Mouse (Mus musculus) lung, postnatal 10 days (tissue): ENCODE results near the gene Chl1.

Experiments used
- DNase-seq: peaks from one replicate; pipeline ENCODE4 v3.0.0; 2021

Chl1 gene

GRCm38 (mm10) chr6:103665677-103666316 lies 155.4 kb downstream of the Chl1 start:
- no peak for DNase-seq

- no peak for DNase-seq
These were observed 162.7 kb downstream of the Chl1 start for GRCm38 (mm10) chr6:103673111-103673510.

- peak; percentile 66 for DNase-seq
These were observed 163.9 kb downstream of the Chl1 start for GRCm38 (mm10) chr6:103674332-103674731.

GRCm38 (mm10) chr6:103675145-103675544 lies 164.8 kb downstream of the Chl1 start:
- no peak for DNase-seq

GRCm38 (mm10) chr6:103676664-103677063 lies 166.3 kb downstream of the Chl1 start:
- DNase-seq = no peak

- no peak for DNase-seq
These were observed 166.7 kb downstream of the Chl1 start for GRCm38 (mm10) chr6:103677072-103677471.

- peak; percentile 65 for DNase-seq
These were observed 172.6 kb downstream of the Chl1 start for GRCm38 (mm10) chr6:103682854-103683574.

- DNase-seq = no peak
These were observed 182.1 kb downstream of the Chl1 start for GRCm38 (mm10) chr6:103692511-103692910.

- DNase-seq = no peak
These were observed 187.1 kb downstream of the Chl1 start for GRCm38 (mm10) chr6:103697349-103698028.

GRCm38 (mm10) chr6:103699482-103699881 lies 189.1 kb downstream of the Chl1 start:
- no peak for DNase-seq

GRCm38 (mm10) chr6:103699895-103700294 lies 189.5 kb downstream of the Chl1 start:
- no peak for DNase-seq

- no peak for DNase-seq
These were observed 189.9 kb downstream of the Chl1 start for GRCm38 (mm10) chr6:103700336-103700735.

GRCm38 (mm10) chr6:103706366-103706765 lies 196.0 kb downstream of the Chl1 start:
- no peak for DNase-seq

GRCm38 (mm10) chr6:103739291-103739690 lies 228.9 kb downstream of the Chl1 start:
- DNase-seq = no peak

- DNase-seq = no peak
These were observed 232.4 kb downstream of the Chl1 start for GRCm38 (mm10) chr6:103742784-103743183.

- no peak for DNase-seq
These were observed 235.7 kb downstream of the Chl1 start for GRCm38 (mm10) chr6:103746103-103746502.

- DNase-seq = no peak
These were observed 238.9 kb downstream of the Chl1 start for GRCm38 (mm10) chr6:103749122-103749773.

- DNase-seq = no peak
These were observed 243.5 kb downstream of the Chl1 start for GRCm38 (mm10) chr6:103753891-103754290.

- no peak for DNase-seq
These were observed 256.4 kb downstream of the Chl1 start for GRCm38 (mm10) chr6:103766830-103767229.

GRCm38 (mm10) chr6:103781058-103781457 lies 270.7 kb downstream of the Chl1 start:
- DNase-seq = no peak

- no peak for DNase-seq
These were observed 280.8 kb downstream of the Chl1 start for GRCm38 (mm10) chr6:103791077-103791632.

GRCm38 (mm10) chr6:103795241-103795640 lies 284.9 kb downstream of the Chl1 start:
- no peak for DNase-seq
